Mouse (Mus musculus) heart, postnatal 0 days (tissue): ENCODE results near the gene C1qtnf12.

Experiments
- CTCF ChIP-seq: IDR thresholded peaks from 2 replicates; pipeline ENCODE4 v1.5.1; 2016; ENCODE audit warnings: antibody characterized with exemption, control low read depth, low read depth
- EP300 ChIP-seq: IDR thresholded peaks from 2 replicates; pipeline ENCODE4 v1.6.1; 2016; ENCODE audit warnings: antibody characterized with exemption, low read depth

DNA sequence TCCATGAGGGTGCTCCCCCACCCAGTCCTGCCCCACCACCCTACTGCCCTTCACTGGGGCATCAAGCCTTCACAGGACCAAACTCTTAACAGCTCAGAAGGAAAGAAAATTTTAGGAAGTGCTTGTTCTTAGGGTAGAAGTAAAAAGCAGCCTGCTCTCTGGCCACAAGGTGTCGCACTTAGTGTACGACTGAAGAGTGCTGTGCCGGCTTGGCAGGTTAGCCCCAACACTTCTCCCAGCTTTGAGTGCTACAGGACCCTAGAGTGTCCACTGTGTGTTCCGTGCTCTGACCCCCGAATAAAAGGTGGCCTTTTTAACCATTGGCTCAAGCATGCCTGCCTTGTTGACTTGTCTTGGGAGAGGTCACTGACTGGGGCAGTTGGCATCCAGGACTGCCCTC, 2.8 kb upstream of the C1qtnf12 start:
- TF ChIP-seq CTCF: peak; percentile 78
- no peak for TF ChIP-seq EP300
